Mouse (Mus musculus) liver, embryonic 14.5 days (tissue): ENCODE results near the gene Rbm8a2.

ENCODE experiments used
- CTCF ChIP-seq: IDR thresholded peaks from 2 replicates; pipeline ENCODE4 v1.5.1; 2016; ENCODE audit warnings: antibody characterized with exemption, low read depth, control low read depth
- EP300 ChIP-seq: IDR thresholded peaks from 2 replicates; pipeline ENCODE4 v1.6.1; 2016; ENCODE audit warnings: antibody characterized with exemption, low read depth

DNA sequence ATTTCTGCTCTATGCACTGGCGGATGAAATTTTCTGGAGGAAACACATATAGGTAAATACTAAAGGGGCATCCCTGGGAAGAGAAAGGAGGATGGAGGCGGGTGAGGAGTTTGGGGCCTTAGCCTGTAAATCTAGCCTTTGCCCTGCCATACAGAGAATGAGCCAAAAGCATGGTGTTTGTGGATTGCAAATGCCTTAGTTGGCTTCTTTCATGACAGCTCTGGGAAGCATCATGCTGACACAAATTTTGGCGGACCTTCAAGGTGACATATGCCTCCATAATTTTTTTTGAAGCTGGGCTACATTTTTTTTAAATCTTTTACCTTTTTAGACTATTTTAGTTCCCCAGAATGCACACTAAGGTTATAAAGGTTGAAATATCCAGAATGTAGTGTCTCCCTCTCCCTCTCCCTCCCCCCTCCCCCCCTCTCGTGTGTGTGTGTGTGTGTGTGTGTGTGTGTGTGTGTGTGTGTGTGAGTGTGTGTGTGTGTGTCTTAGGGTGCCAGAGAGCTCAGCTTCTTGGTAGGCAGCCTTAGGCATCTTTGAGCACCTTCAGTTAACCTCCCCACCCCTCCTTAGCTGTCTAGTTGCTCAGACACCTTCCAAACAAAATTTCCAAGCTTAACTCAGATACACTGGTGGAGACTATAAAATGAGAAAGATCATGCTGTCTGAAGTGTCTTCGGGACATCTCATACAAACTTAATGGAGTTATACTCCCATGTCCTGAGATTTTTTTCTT is 11.7 kb downstream of the Rbm8a2 start:
- TF ChIP-seq CTCF, result no peak
- no peak for TF ChIP-seq EP300
